ENCODE assay signal across 8 mouse cellular contexts in the genomic region with DNA sequence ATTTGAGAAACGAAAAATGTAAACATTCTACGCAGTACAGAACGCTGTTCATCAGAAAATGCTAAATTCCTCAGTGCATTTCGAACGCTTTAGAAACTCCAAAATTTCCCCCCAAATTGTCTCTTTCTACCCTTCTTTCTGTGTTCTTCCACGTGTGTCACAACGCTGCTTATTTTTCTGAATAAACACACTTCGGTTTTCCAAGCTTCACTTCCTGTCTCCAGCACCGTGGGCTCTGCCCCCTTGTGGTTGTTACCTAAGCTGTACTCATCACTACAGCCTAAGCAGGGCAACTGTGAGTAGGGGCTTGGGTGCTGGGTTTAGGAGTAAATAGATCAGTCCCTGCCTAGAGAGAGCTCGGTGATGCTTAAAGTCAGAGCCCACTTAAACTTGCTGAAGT. TPM values are rescaled to one million over a fixed set of nuclear protein-coding genes. Genes with fewer than 3 reads are reported as not detected.
A peak's percentile ranks its signal among the peaks of the same experiment; 100 is the strongest.
DNase-seq lines count a peak whose midpoint lies in the region; ATAC-seq and TF ChIP-seq lines count a peak whose summit lies in the region.

No protein-coding gene starts in this region.

- no peaks in the 10 kb centered on the region for H3K4me1 ChIP-seq in kidney, adult 2 months (ENCODE audit: control insufficient read depth, insufficient read depth, low read length)
- no peaks in the 10 kb centered on the region for H3K4me1 ChIP-seq in forebrain, embryonic 12.5 days
- H3K4me1 ChIP-seq in midbrain, embryonic 15.5 days = no peaks in the 10 kb centered on the region

- H3K27me3 ChIP-seq in kidney, adult 2 months (replicated peaks; ENCODE audit: control insufficient read depth, insufficient read depth, low read length) = no peaks in the 10 kb centered on the region
- H3K27me3 ChIP-seq in forebrain, embryonic 12.5 days = no peaks in the 10 kb centered on the region
- H3K27me3 ChIP-seq in midbrain, embryonic 15.5 days (replicated peaks) = no peaks in the 10 kb centered on the region

- intact Hi-C loops in left cerebral cortex, postnatal 25 days (cut with DNase I) = no loop called here

- no peak for ATAC-seq in forebrain, embryonic 12.5 days (ENCODE audit: low FRiP score)
- no peak for ATAC-seq in midbrain, embryonic 15.5 days (replicated peaks)

- H3K27ac ChIP-seq in kidney, adult 2 months (ENCODE audit: insufficient read depth, low read depth, low read length) = no peak overlapping the region
- H3K27ac ChIP-seq in forebrain, embryonic 12.5 days = no peak overlapping the region
- H3K27ac ChIP-seq in midbrain, embryonic 15.5 days = no peak overlapping the region

- no peak overlapping the region for H3K9ac ChIP-seq in forebrain, embryonic 12.5 days
- no peak overlapping the region for H3K9ac ChIP-seq in midbrain, embryonic 15.5 days

- TF ChIP-seq CTCF in kidney, adult 2 months (conservative IDR thresholded peaks at IDR 0.05; ENCODE audit: insufficient read depth, insufficient read length, low read depth, low read length) = peak; percentile 53

- TF ChIP-seq POLR2A in kidney, adult 2 months (IDR thresholded peaks at IDR 0.05; ENCODE audit: low read depth, low read length) = no peak

- no peaks in the 10 kb centered on the region for H3K36me3 ChIP-seq in kidney, adult 2 months (ENCODE audit: control insufficient read depth, insufficient read depth, low read length)
- no peaks in the 10 kb centered on the region for H3K36me3 ChIP-seq in forebrain, embryonic 12.5 days (replicated peaks)
- H3K36me3 ChIP-seq in midbrain, embryonic 15.5 days (replicated peaks) = no peaks in the 10 kb centered on the region

- H3K4me2 ChIP-seq in forebrain, embryonic 12.5 days = peak overlapping the region; percentile 25; the same call in 1 of the 2 replicates
- H3K4me2 ChIP-seq in midbrain, embryonic 15.5 days = peak overlapping the region; percentile 36; the same call in 1 of the 2 replicates

- H3K9me3 ChIP-seq in forebrain, embryonic 12.5 days = no peaks in the 10 kb centered on the region
- H3K9me3 ChIP-seq in midbrain, embryonic 15.5 days = no peaks in the 10 kb centered on the region

- H3K4me3 ChIP-seq in kidney, adult 2 months (ENCODE audit: insufficient read depth, low read depth, low read length) = no peak overlapping the region
- H3K4me3 ChIP-seq in forebrain, embryonic 12.5 days (replicated peaks) = no peak overlapping the region
- no peak overlapping the region for H3K4me3 ChIP-seq in midbrain, embryonic 15.5 days

- WGBS in kidney, adult 2 months = 32% methylated on average over 10 of the region's 10 CpGs
- 43% methylated on average over 10 of the region's 10 CpGs for WGBS in forebrain, embryonic 12.5 days
- 39% methylated on average over 10 of the region's 10 CpGs for WGBS in midbrain, embryonic 15.5 days

- no peak for DNase-seq in kidney, adult 2 months
- DNase-seq in kidney, adult 18-20 months = no peak
- peak; percentile 39 for DNase-seq in Muller cell, postnatal 12 days (ENCODE audit: inconsistent ontology term)
- peak; percentile 18 to 41 for DNase-seq in kidney, postnatal 4 days
- no peak for DNase-seq in left cerebral cortex, postnatal 25 days (ENCODE audit: low spot score in 2 of 2)
- no peak for DNase-seq in right cerebral cortex, adult 2 months (ENCODE audit: low spot score in 2 of 2)

RNA-seq across cellular contexts. Expression of a gene that starts 19.4 kb away (rescaled TPM):
- 0.02 TPM in 1 of 2 replicates, not detected in the other for polyA plus RNA-seq in kidney, adult 2 months (2012; rRNA removed)
- not detected in 2 replicates for polyA plus RNA-seq in forebrain, embryonic 12.5 days (2016; fragmentation: Nextera tagmentation; extraction: Ambion mirVana)
- not detected in 2 replicates for polyA plus RNA-seq in midbrain, embryonic 15.5 days (2015; fragmentation: Nextera tagmentation; extraction: Ambion mirVana)
- not detected for total RNA-seq in left cerebral cortex, postnatal 25 days (2021)

RNA-seq across cellular contexts. Expression of a gene that starts 37.9 kb away (rescaled TPM):
- not detected in 2 replicates for polyA plus RNA-seq in kidney, adult 2 months (2012; rRNA removed)
- 0.14 TPM in 1 of 2 replicates, not detected in the other for polyA plus RNA-seq in forebrain, embryonic 12.5 days (2016; fragmentation: Nextera tagmentation; extraction: Ambion mirVana)
- 0.27 and 0.33 TPM in 2 replicates for polyA plus RNA-seq in midbrain, embryonic 15.5 days (2015; fragmentation: Nextera tagmentation; extraction: Ambion mirVana)
- total RNA-seq in left cerebral cortex, postnatal 25 days (2021) = under 1 TPM; 0.32 to 0.71 TPM

Comparison
In these comparisons a context has a peak if more than half of its experiments do, and no peak if none do; other contexts are left out.
1. DNase-seq: peak in Muller cell, postnatal 12 days (single experiment) and kidney, postnatal 4 days (2 of 2); none in kidney, adult 2 months (single experiment), kidney, adult 18-20 months (single experiment), left cerebral cortex, postnatal 25 days (0 of 2) and right cerebral cortex, adult 2 months (0 of 2).